Mouse (Mus musculus) C3H10T1/2 (cell line): ENCODE data around the gene Nab1. TPM values are rescaled to one million over a fixed set of nuclear protein-coding genes. Genes with fewer than 3 reads are reported as not detected.

Experiments
- polyA plus RNA-seq, 2 experiments: library from polyadenylated mRNA; unstranded; fragments of >200 nt; fragmentation: generic; extraction: Trizol; gene quantifications; one replicate each; pipeline ENCODE4 v1.2.1; 2012; ENCODE audit warnings: missing spikeins in 2 of 2

The Nab1 gene
- polyA plus RNA-seq = 1 to 10 TPM; 1.5 to 4.3 TPM

GRCm38 (mm10) chr1:52500314-52500981, at the start of gene Nab1:
Gene Nab1, minus strand, starts transcription at chr1:52500679.

Other genes starting within 250 kb of the Nab1 start
- 1 to 10 TPM in 1 of 2 experiments, under 1 TPM in 1; 0.23 to 1.9 TPM for gene Nemp2, start 130.0 kb upstream of the Nab1 start, polyA plus RNA-seq
- under 1 TPM; 0.13 to 0.77 TPM for gene Mfsd6, start 226.8 kb upstream of the Nab1 start, polyA plus RNA-seq